Mouse (Mus musculus) forebrain, embryonic 12.5 days (tissue): Measurements from ENCODE around the gene Megf6. TPM values are rescaled to one million over a fixed set of nuclear protein-coding genes. Genes with fewer than 3 reads are reported as not detected.

Experiments
- ATAC-seq: fragments of 200-750 bp; cut with Nextera tagmentation; 2 replicates; pipeline ENCODE4 v1.8.0; 2017; ENCODE audit warnings: moderate TSS enrichment; ENCODE audit not compliant: low FRiP score
- H3K27ac ChIP-seq: fragments of 300-500 bp; sonication (generic); 2 replicates; pipeline ENCODE4 v1.5.1; 2016; ENCODE audit warnings: mild to moderate bottlenecking
- H3K27me3 ChIP-seq: fragments of 300-500 bp; sonication (generic); 2 replicates; pipeline ENCODE4 v1.6.1; 2016; ENCODE audit warnings: mild to moderate bottlenecking
- H3K36me3 ChIP-seq: fragments of 300-500 bp; sonication (generic); replicated peaks from 2 replicates; pipeline ENCODE4 v1.6.1; 2016; ENCODE audit warnings: mild to moderate bottlenecking
- H3K4me1 ChIP-seq: fragments of 300-500 bp; sonication (generic); 2 replicates; pipeline ENCODE4 v1.6.1; 2016
- H3K4me2 ChIP-seq: fragments of 300-500 bp; sonication (generic); 2 replicates; pipeline ENCODE4 v1.6.1; 2016; ENCODE audit warnings: mild to moderate bottlenecking, moderate library complexity
- H3K4me3 ChIP-seq: fragments of 300-500 bp; sonication (generic); replicated peaks from 2 replicates; pipeline ENCODE4 v1.5.1; 2016; ENCODE audit warnings: mild to moderate bottlenecking
- H3K9ac ChIP-seq: fragments of 300-500 bp; sonication (generic); 2 replicates; pipeline ENCODE4 v1.6.1; 2016; ENCODE audit warnings: mild to moderate bottlenecking
- H3K9me3 ChIP-seq: fragments of 300-500 bp; sonication (generic); 2 replicates; pipeline ENCODE4 v1.6.1; 2016
- WGBS: fragments of 180-500 bp; shearing (Covaris S2); methylation state at CpG from one replicate; pipeline ENCODE4 v1.1.7; 2016; 5-methylcytosine and 5-hydroxymethylcytosine counted together
- polyA plus RNA-seq: library from polyadenylated mRNA; unstranded; fragments of >200 nt; fragmentation: Nextera tagmentation; extraction: Ambion mirVana; gene quantifications from 2 replicates; pipeline ENCODE4 v1.2.1, GENCODE M21; 2016

Megf6 gene
- 19.9 and 21.7 TPM in 2 replicates for polyA plus RNA-seq

DNA sequence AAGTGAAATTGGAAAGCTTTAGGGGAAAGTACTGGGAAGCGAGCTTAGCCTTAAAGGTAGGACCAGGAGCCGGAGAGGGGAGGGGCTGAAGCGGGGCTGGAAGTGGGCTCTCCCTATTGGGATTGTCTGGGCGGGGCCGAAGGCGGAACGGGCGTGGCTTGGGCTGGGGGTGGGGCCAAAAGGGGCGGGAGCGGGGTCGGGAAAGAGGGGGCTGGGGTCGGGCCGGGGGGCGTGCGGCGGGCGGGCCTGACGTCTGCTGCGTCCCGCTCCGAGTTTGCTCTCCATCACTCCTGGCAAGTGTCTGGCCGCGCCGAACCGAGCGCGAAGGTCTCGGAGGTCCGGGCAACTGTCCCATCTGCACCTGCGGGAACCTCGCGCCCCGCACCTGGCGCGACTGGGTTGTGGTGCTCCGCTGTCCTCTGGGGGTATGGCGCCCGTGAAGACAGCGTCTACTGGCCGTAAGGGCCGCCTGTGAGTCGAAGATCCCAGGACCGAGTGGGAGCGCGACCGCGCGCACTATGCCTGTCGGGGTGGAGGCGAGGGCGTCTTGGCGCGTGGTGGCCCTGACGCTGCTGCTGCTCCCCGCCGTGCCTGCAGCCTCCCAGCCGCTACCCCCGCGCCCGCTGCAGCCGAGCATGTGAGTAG lies at the start of gene Megf6:
Megf6 (plus strand) TSS at position 225 of the 645 bp plus-strand sequence.
- Histone ChIP-seq H3K4me2 (peak within 1 kb of the TSS; percentile 97), H3K4me1 (peaks cover 35% of the 10 kb centered on the region), H3K4me3 (peak within 1 kb of the TSS; percentile 67), H3K9me3 (no peaks in the 10 kb centered on the region), H3K36me3 (no peaks in the 10 kb centered on the region), H3K9ac (peak within 1 kb of the TSS; percentile 60), H3K27ac (no peak within 1 kb of the TSS), H3K27me3 (peaks cover 57% of the 10 kb centered on the region)
- peak; percentile 79 for ATAC-seq
- under 1% methylated on average over 57 of the region's 61 CpGs for WGBS

DNA sequence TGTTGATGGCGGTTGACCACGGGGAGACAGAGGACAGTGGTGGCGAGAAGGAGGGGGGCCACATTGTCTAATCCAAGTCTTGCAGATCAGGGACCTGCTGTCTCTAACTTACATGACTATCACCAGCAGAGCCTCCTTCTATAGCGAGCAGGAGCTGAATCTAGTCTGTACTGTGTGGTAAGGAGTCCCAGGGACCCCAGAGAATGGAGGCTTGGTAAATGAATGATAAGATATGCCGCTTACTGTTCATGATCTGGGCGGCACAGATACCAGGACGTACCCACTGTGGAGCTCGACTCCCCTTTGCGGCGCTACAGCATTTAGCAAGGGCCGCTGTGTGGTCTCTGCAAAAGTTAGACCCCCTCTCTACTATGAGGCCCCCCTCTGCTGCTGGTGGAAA lies 48.7 kb upstream of the Megf6 start:
- WGBS, result 79% methylated on average over 11 of the region's 11 CpGs

DNA sequence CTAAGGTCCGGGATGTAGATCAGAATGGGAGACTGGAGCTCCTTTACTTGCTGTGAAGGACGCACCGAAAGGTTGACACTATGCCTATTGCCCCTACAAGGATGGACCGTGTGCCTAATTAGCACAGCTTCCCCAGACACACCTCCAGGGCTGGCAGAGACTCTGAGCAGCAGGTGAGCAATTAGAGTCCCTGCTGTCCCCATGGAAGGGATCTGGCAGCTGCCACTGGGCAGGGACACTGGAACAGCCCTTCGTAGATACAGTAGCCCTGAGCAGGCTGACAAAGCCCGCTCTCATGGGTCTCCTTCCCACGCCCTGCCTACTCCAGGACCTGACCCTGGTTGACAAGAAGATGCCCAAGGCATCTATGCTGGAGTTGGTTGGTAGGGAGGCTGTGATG lies 48.2 kb upstream of the Megf6 start:
- Histone ChIP-seq H3K27me3 (peaks cover 32% of the 10 kb centered on the region), H3K4me3 (no peak overlapping the region), H3K9ac (no peak overlapping the region), H3K4me1 (no peaks in the 10 kb centered on the region; the same call in 1 of the 2 replicates), H3K27ac (no peak overlapping the region), H3K4me2 (no peak overlapping the region), H3K9me3 (no peaks in the 10 kb centered on the region), H3K36me3 (no peaks in the 10 kb centered on the region)
- WGBS, result 73% methylated on average over 7 of the region's 7 CpGs
- ATAC-seq, result no peak

More for the DNA sequence above, 48.7 kb upstream of the Megf6 start:
- Histone ChIP-seq H3K9ac (no peak overlapping the region), H3K4me3 (no peak overlapping the region), H3K4me2 (no peak overlapping the region), H3K27me3 (peaks cover 32% of the 10 kb centered on the region), H3K4me1 (no peaks in the 10 kb centered on the region; the same call in 1 of the 2 replicates), H3K36me3 (no peaks in the 10 kb centered on the region), H3K9me3 (no peaks in the 10 kb centered on the region), H3K27ac (no peak overlapping the region)
- ATAC-seq, result no peak

DNA sequence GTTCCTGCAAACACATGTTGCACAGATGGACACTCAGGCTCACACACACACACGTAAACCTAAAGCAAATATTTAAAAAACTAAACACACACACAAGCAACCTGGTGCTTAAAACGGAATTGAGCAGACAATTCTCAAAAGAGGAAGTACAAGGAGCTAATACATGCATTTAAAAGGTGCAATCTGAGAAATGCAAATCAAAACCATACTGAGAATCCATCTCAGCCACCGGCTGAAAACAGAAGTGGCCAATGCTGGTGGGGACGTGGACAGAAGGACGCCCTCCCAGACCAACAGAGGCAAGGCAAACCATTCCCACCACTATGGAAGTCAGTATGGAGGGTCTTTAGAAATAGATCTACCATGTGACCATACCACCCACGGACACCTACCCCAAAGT lies 47.0 kb upstream of the Megf6 start:
- peaks cover 32% of the 10 kb centered on the region for H3K27me3 ChIP-seq
- no peak overlapping the region for H3K27ac ChIP-seq
- H3K9ac ChIP-seq, result no peak overlapping the region
- H3K4me1 ChIP-seq, result no peaks in the 10 kb centered on the region; the same call in 1 of the 2 replicates
- WGBS, result 87% methylated on average over 6 of the region's 6 CpGs
- H3K4me3 ChIP-seq, result no peak overlapping the region
- no peak for ATAC-seq
- H3K9me3 ChIP-seq, result no peaks in the 10 kb centered on the region
- no peak overlapping the region for H3K4me2 ChIP-seq
- H3K36me3 ChIP-seq, result no peaks in the 10 kb centered on the region

DNA sequence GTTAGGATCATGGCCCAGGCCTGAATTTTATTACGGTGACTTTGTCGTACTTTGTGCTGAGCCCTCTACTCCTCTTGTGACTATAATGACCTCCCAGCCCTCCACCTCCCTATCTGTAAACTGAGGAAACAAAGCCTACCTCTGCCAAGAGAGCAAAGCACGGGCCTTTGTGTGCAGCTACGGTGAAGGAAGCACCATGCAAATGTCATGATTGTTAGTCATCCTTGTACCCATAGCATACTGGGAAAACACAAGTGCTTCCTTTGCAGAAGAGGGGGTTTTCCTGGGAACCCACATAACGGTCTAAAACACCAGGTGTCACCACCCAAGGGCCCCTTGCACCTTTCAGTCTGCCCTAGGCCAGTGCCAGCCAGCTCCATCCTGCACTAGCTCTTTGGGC lies 45.3 kb upstream of the Megf6 start:
- no peaks in the 10 kb centered on the region; the same call in 1 of the 2 replicates for H3K4me1 ChIP-seq
- no peak overlapping the region for H3K4me3 ChIP-seq
- H3K27me3 ChIP-seq, result peaks cover 25% of the 10 kb centered on the region; the same call in 1 of the 2 replicates
- 76% methylated on average over 5 of the region's 5 CpGs for WGBS
- no peak overlapping the region for H3K27ac ChIP-seq
- H3K36me3 ChIP-seq, result no peaks in the 10 kb centered on the region
- H3K9ac ChIP-seq, result no peak overlapping the region
- H3K9me3 ChIP-seq, result no peaks in the 10 kb centered on the region
- no peak overlapping the region for H3K4me2 ChIP-seq
- ATAC-seq, result no peak

DNA sequence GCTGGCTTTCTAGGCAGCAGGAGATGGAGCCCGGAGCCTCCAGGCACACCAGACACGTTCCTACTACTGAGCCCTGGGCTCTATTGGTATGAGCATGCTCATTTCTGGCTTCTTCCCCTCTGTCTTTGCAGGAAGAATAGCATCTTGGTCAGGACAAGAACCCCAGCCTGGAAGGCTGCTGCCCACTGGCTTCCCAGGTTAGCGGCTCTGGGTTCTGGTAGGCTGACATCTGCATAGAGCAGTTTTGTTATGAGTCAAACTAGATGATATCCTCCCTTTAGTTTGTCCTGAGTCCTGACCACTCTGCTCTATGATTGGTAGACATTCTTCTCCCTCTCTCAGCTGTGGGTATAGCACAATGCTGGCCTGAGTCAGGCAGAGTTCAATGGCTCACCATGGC lies 43.3 kb upstream of the Megf6 start:
- peaks cover 25% of the 10 kb centered on the region; the same call in 1 of the 2 replicates for H3K27me3 ChIP-seq
- H3K9me3 ChIP-seq, result no peaks in the 10 kb centered on the region
- no peak overlapping the region for H3K9ac ChIP-seq
- H3K36me3 ChIP-seq, result no peaks in the 10 kb centered on the region
- H3K27ac ChIP-seq, result no peak overlapping the region
- H3K4me3 ChIP-seq, result no peak overlapping the region
- H3K4me2 ChIP-seq, result no peak overlapping the region
- WGBS, result 76% methylated on average over 3 of the region's 3 CpGs
- no peaks in the 10 kb centered on the region for H3K4me1 ChIP-seq
- ATAC-seq, result no peak

DNA sequence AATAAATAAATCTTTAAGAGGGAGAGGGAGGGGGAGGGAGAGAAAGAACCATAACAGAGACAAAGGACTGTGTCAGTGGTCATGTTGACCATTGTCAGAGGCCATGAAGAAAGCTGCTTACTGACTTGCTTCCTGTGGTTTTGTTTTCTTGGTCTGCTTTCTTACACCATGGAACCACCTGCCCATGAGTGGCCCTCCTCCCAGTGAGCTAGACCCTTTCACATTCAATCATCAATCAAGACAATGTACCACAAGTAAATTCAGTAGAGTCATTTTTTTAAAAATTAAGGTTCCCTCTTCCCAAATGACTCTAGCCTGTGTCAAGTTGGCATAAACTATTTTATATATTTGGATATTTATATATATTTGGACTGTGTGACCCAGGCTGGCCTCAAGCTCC lies 40.6 kb upstream of the Megf6 start:
- H3K27me3 ChIP-seq, result peaks cover 33% of the 10 kb centered on the region
- H3K9me3 ChIP-seq, result no peaks in the 10 kb centered on the region
- H3K4me3 ChIP-seq, result no peak overlapping the region
- ATAC-seq, result no peak
- H3K9ac ChIP-seq, result no peak overlapping the region
- H3K4me1 ChIP-seq, result no peaks in the 10 kb centered on the region
- H3K4me2 ChIP-seq, result no peak overlapping the region
- no peaks in the 10 kb centered on the region for H3K36me3 ChIP-seq
- H3K27ac ChIP-seq, result no peak overlapping the region

DNA sequence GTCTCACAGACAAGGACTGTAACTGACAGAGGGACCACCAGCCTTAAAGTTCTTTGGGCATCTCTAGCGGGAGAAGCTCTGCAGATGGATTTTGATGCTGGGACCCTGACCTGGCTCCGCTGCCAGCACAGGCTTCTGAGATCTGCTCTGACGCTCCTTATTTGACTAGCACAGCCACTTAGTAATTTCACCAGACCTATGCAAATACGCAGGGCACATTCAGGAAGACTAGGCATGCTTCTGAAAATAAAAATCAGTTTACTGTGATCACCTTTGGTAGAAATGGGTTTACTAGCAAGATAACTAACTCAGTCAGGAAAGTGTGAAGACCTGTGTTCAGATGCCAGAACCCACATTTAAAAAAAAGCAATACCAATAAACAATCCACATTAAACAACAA lies 38.6 kb upstream of the Megf6 start:
- H3K4me3 ChIP-seq, result no peak overlapping the region
- H3K9ac ChIP-seq, result no peak overlapping the region
- H3K36me3 ChIP-seq, result no peaks in the 10 kb centered on the region
- H3K9me3 ChIP-seq, result no peaks in the 10 kb centered on the region
- H3K27ac ChIP-seq, result no peak overlapping the region
- no peaks in the 10 kb centered on the region for H3K4me1 ChIP-seq
- peaks cover 39% of the 10 kb centered on the region for H3K27me3 ChIP-seq
- 83% methylated on average over 4 of the region's 4 CpGs for WGBS
- ATAC-seq, result no peak
- H3K4me2 ChIP-seq, result no peak overlapping the region

DNA sequence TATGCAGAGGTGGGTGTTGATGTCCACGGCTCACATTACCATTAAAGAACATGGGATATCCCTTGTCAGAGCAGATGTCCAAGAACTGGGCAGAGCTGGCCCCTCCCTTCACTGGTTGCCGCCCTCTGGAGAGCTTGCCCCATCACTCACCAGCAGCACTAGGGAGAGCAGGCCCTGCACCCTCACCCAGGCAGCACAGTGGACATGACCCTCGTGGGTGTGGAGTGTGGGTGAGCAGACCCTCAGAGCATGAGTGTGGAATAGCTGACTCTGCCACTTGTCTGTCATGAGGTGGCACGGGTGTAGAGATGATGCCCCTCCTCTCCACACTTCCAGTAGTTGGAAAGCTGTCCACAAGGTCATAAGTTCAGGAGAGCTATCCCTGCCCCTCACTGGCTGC lies 35.7 kb upstream of the Megf6 start:
- Histone ChIP-seq H3K36me3 (no peaks in the 10 kb centered on the region), H3K9me3 (no peaks in the 10 kb centered on the region), H3K4me2 (no peak overlapping the region), H3K27me3 (peaks cover 63% of the 10 kb centered on the region), H3K4me1 (peaks cover 6% of the 10 kb centered on the region), H3K9ac (no peak overlapping the region), H3K27ac (no peak overlapping the region), H3K4me3 (no peak overlapping the region)
- no peak for ATAC-seq
- 76% methylated on average over 4 of the region's 4 CpGs for WGBS

DNA sequence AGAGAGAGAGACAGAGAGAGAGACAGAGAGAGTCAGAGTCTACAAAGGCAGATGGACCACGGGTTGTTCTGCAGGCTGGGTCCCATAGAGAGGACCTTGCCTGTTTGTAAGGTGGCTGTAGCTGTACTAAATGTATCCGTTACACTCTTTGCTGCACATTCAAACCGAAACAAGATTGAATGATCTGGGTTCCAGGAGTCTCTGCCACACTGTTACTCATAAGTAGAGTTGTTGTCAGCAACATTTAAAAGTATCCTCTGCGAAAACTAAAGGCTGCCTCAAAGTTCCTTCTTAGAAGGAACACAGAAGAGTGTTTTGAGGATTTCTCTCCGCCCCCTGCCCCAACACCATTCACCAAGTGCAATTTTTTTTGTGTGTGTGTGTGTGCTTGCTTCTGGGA lies 33.4 kb upstream of the Megf6 start:
- Histone ChIP-seq H3K4me1 (peaks cover 27% of the 10 kb centered on the region), H3K36me3 (no peaks in the 10 kb centered on the region), H3K9ac (no peak overlapping the region), H3K4me3 (no peak overlapping the region), H3K27ac (no peak overlapping the region), H3K9me3 (no peaks in the 10 kb centered on the region), H3K4me2 (no peak overlapping the region), H3K27me3 (peaks cover 83% of the 10 kb centered on the region)
- no peak for ATAC-seq
- WGBS, result 64% methylated on average over 5 of the region's 5 CpGs

DNA sequence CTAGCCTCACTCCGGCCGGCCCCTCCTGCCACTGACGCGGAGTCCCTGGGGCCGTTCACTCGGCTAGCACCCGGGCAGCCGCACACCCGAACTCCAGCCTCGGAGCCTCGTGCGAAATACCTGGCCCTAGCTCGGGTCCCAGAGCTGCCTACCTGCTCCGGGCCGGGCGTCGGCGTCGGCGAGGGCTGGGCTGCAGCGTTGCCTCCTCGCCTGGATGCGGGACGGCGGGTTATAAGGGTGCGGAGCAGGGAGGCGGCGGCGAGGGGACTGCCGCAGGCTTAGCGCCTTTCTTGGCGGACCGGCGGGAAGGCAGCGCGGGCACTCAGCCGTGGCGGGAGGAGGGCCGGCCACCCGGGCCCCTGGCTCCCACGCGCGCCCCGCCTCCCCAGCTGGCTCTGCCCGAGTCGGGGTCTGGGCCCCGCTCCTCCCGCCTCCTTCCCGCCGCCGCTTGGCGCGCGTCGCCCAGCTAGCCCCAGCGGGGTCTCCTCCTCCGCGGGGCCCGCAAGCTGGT lies 30.8 kb upstream of the Megf6 start:
- peaks cover 71% of the 10 kb centered on the region for H3K27me3 ChIP-seq
- peak overlapping the region; percentile 83 for H3K4me3 ChIP-seq
- H3K27ac ChIP-seq, result no peak overlapping the region
- H3K36me3 ChIP-seq, result no peaks in the 10 kb centered on the region
- ATAC-seq, result peak; percentile 18; the same call in 1 of the 2 replicates
- H3K4me1 ChIP-seq, result peaks cover 38% of the 10 kb centered on the region
- under 1% methylated on average over 55 of the region's 59 CpGs for WGBS
- peak overlapping the region; percentile 66 for H3K9ac ChIP-seq
- H3K9me3 ChIP-seq, result no peaks in the 10 kb centered on the region
- peak overlapping the region; percentile 91 for H3K4me2 ChIP-seq

DNA sequence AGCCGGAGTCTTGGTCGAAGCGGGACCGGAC lies 30.5 kb upstream of the Megf6 start, which contains the start of gene Trp73:
Trp73 (minus strand) TSS at position 27 of the 31 bp plus-strand sequence.
- peaks cover 68% of the 10 kb centered on the region for H3K27me3 ChIP-seq
- no peaks in the 10 kb centered on the region for H3K9me3 ChIP-seq
- H3K27ac ChIP-seq, result no peak within 1 kb of the TSS
- peaks cover 38% of the 10 kb centered on the region for H3K4me1 ChIP-seq
- no peak for ATAC-seq
- H3K9ac ChIP-seq, result peak within 1 kb of the TSS; percentile 66
- H3K36me3 ChIP-seq, result no peaks in the 10 kb centered on the region; the same call in 1 of the 2 replicates
- WGBS, result no CpG with 5 or more reads among the region's 4 CpGs
- peak within 1 kb of the TSS; percentile 91 for H3K4me2 ChIP-seq
- H3K4me3 ChIP-seq, result peak within 1 kb of the TSS; percentile 83

DNA sequence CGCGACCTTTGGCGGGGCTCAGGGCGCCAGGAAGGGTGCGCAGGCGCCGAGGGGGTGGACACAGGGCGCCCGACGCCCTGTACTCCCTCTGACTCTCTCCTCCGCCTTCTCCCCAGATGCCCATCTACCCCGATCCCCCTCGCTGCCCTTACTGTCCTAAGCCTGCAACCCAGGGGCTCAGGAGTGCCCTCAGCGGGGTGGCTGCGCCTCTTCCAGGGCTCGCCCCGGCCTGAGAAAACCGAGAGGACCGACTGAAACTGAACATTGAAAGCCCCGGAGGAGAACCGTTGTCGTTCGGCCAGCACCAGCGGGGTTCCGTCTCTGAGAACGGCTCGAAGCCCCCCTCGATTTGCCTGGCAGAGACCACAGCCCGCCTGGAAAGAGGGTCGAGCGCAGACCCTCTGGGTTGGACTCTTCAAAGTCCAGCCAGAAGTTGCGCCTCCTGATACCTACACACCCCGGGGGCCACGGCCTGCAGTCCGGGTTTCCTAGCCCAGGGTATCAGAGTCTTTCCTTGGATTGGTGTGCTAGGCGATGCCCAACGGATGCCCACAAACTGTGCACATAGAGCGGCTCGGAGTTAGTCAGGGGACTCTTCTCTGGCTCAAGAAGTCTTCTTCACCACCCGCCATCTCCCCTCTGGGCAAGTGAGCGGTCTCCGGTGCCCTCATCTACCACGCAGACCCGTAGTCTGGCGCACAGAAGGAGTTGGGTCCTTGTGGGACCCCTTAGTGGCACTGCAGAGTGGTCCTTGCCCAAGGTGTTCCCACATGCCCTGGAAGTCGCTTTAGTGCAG lies 30.1 kb upstream of the Megf6 start:
- peaks cover 4% of the 10 kb centered on the region; the same call in 1 of the 2 replicates for H3K36me3 ChIP-seq
- H3K4me3 ChIP-seq, result peak overlapping the region; percentile 83
- H3K27me3 ChIP-seq, result peaks cover 64% of the 10 kb centered on the region
- H3K4me1 ChIP-seq, result peaks cover 38% of the 10 kb centered on the region
- no peak for ATAC-seq
- H3K9ac ChIP-seq, result peak overlapping the region; percentile 66
- no peak overlapping the region for H3K27ac ChIP-seq
- H3K9me3 ChIP-seq, result no peaks in the 10 kb centered on the region
- peak overlapping the region; percentile 91 for H3K4me2 ChIP-seq
- WGBS, result under 1% methylated on average over 40 of the region's 46 CpGs
